Mouse (Mus musculus): ENCODE measurements around the gene Disc1.

The Disc1 gene

DNA sequence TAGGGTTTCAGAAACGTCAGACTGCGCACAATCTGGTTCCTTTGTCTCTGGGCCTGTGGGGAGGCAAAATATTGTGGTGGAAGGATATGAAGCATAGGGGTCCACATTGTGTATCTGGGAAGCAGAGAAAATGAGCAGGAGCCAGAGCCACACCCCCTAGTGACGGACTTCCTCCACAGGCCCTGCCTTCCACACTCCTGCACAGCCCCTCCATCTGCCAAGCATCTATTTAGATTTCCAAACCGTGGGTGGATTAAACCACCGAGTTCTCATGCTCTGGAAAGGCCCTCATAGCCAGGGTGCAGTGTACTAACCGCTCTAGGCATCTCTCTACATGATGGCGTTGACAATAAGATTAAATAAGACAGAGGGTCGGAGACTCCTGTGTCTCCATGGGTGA, 124.0 kb downstream of the Disc1 start:
- DNase-seq (ENCODE audit: low read depth, low spot score): no peak

DNA sequence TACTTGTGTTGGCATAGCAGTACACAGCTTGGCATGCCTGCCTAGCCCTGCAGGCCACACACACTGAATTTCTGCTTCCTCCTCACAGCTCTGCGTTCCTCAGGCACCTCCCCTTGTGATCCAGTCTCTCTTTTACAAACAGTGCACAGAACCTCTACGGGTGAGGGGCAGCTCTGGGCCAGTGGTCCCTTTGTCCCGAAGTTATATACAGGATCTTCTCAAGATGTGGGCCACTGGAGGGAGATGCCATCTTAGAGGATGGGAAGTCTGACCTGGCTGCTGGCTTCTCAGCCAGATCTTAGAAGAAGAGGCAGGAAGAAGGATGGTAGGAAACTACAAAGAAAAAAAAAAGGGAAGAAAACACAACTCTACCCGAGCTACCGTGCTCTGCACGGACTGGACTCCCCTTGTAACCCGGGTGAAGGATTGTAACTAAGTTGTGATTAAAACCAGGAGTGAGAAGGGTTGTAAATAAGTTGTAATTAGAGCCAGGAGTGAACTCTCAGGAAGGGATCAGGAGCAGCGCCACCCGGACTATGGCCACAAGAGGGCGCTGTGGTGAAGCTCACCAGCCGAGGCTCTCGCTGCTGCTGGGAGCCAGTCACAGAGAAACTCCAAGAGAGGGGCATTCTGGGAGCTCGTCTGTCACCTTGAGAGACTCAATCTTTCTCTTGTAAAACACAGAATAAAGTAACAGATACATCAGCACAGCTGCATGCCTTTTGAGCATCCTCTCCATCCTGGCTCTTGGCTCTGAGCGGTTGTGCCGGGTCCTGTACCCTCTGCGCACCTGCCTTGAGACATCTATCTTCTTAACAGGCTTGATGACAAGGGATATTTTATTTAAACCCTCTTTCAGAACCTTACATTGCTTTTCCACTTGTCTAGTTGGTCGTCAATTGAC, 129.8 kb downstream of the Disc1 start:
- DNase-seq (ENCODE audit: low read depth, low spot score): peak; percentile 85

DNA sequence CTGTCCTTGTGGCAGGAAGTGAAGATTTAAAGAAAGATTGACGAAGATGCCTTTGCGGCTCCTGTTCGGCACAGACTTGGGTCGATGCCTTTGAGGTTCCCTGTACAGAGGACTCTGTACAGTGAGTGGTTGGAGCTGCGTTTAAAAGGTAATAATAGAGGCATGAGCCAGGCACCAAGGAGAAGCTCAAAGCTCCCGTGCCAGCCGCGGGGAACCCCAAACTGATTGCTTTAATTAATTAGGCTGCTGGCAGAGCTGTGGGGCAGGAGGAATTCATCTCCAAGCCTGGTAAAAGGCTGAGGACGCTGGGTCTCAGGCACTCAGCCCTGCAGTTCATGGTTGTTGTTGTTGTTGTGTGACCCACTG, 130.4 kb downstream of the Disc1 start:
- DNase-seq (ENCODE audit: low read depth, low spot score): no peak

DNA sequence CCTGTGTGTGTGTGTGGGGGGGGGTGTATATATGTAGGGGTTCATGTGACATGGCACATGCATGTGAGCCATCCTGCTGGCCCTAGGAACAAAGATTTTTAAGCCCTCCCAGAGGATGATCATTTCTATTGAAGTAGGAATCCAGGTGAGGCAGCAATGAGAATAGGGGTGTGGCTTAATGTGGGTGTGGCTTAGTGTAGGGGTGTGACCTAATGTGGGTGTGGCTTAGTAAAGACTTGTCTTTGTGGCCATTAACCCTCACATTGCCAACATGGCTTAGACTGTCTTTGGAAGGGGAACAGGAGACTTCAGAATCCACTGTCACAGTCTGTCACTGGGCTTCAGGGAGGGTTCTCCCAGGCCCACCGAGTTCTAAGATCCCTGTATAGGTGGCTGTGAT, 130.9 kb downstream of the Disc1 start:
- peak; percentile 39 for DNase-seq (ENCODE audit: low read depth, low spot score)

DNA sequence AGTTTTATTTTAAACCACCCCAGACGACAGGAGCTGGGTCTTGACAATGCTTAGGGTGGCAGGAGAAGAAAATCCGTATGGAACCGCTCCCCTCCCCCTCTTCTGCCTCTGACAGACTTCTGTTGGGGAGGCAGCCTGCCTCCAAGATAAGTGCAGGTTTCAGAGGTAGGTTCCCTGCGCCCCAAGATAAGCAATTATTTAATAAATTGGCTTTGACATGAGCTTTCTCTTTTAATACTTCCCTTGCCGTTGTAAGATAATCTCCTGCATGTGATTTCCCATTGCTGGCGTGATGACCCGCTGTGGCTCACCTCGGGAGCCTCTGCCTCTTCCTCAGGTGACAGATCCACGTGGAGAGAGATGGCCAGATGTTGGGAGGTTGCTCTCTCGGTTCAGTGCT, 133.0 kb downstream of the Disc1 start:
- no peak for DNase-seq (ENCODE audit: low read depth, low spot score)

DNA sequence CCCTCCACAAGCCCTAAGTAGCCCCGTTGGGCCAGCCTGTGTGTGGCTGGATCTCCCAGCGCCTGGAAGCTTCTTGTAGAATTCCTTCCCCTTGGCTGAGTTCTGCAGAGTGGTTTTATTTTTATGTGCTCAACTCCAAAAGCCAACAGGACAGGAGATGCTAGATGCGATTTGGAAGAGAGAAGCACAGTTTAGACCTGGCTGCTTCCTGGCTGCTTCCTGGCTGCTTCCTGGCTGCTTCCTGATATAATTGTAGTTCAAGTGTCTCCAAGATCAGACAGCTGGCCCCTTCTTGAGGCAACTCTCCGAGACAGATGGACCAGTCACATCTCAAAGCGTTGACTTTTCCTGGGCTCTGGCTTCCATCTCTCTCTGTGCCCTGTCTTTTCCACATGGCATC, 139.7 kb downstream of the Disc1 start:
- DNase-seq (ENCODE audit: low read depth, low spot score): no peak

DNA sequence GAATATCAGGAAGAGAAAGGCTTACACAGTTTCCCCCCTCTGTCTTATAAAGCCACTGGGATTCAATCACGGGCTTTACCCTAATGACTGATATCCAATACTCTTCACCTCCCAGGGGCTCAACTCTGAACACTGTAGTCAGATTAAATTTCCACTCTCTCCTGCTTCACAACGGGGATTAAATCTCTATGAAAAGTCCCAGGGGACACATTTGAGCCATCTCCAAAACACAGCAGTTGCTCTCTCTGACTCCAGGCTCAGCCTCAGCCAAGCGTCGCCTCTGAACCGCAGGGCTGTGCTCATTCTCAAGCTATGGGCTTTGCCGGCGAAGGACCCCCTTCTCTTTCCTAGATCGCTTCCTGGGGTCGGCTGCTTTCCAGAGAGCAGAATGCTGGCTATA, 141.1 kb downstream of the Disc1 start:
- DNase-seq (ENCODE audit: low read depth, low spot score): no peak

DNA sequence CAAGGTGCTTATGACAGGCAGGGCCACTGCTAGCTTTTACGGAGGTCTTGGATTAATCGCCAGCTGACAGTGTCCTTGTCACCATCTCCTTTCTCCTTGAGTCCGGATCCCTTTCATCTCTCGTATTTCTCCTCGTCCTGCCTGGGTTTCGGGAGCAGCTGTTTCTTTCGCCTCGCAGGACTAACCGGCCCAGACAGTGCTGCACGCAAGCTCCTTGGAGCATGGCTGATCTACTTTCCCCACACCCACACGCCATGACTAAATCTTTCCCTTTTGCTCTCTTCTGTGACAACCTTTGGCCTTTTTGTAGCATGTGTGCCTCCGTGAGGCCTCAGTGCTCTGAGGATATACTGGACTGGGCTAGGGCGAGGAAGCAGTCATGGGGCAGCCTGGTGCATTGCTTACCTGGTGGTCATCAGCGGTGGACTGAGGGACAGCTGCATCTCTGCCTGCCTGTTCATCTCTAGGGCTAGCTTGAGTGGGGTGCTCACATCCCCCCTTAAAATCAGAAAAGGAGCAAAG, 142.6 kb downstream of the Disc1 start:
- DNase-seq (ENCODE audit: low read depth, low spot score): no peak

DNA sequence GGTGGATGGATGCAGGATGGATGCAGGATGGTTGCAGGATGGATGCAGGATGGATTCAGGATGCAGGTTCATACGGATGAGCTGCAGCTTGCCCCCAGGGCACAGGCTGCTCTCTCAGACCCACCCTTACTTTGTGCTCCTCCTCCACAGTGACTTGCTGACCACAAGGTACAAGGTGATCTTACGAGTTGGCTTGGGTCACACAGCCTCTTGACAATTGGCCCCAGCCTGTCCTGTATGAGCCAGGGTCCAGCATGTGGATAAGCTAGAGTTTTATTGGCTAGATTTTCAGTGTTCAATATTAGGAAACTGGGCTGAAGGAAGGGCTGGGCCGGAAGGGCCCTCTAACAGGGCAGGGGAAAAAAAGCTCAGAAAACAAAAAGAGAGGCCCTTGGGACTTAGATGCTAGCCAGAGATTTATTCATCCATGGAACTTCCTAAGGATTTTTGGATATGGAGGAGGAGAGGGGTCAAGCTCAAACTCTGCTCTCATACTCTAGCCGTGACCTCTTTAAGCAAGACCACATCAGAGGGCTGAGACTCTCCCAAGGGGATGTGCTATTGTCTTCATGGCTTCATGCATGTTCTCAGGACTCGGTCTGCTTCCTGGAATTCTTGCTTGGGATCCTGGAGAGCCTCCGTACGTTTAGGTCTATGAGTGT, 143.5 kb downstream of the Disc1 start:
- no peak for DNase-seq (ENCODE audit: low read depth, low spot score)

DNA sequence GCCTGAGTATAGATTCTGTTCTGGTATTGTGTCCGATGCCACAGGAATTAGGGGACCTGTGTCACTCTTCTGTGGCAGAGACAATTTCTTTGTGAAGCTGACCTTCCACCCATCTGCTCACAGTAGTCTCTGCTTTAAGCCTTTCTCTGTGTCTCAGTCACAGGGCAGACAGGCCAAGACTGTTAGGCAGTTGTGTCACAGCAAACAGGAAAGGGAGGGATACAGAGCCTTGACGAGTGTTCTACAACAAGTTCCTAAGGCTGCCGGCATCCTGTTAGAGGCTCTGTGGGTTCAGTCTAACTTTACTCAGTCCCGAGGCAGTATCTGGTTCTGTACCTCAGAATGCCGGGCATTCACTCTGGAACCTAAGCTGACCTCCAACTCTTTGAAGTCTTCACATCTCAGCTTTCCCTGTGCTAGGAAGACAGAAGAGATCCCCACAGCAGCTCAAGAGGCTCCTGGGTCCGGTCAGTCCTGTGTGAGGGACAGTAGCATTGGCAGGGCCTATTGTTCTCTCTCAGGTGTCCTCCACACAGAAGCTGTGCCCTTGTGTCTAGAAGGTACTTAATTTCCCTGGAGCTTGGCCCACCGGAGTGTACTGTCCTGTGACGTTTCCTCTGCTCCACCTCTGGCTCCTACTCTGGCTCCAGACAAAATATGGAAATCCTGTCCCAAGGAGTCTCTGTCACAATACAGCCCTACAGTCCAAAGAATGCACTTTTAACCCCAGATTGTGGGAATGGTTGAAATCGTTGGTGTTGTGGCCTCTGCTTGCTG, 144.6 kb downstream of the Disc1 start:
- DNase-seq (ENCODE audit: low read depth, low spot score): no peak

DNA sequence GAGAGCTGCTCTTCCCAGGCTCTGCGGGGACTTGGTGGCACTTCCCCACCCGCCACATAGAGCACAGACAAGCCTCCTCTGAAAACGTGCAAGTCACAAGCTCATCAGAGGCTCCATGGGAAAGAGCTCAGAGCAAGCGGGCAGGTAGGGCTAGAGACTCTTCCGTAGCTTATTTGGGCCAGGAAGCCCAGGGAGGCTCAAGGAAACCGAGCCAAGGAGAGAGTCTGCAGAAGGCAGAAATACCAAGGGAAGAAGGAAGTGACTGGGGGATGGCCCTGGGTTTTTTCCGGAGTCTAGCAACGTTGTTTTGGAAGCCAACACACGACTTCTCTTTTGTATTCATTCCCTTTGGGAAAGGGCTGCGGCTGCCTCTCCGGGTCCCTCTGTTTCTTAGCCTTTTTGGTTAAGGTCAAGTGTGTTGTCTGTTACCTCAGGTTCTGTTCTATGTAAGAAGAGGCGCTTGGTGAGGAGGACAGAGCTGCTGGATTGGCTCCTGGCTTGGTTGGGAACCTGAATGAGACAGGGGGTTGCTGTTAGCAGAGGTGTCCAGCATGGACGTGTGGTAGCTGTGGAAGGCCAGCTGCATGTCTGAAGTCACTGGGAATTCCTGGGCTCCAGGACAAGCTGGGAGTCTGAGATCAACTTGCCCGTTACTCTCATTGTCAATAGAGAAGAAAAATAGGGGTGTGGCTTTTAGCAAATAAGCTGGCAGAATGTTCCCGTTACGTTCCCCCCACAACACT, 145.4 kb downstream of the Disc1 start:
- DNase-seq (ENCODE audit: low read depth, low spot score): no peak

DNA sequence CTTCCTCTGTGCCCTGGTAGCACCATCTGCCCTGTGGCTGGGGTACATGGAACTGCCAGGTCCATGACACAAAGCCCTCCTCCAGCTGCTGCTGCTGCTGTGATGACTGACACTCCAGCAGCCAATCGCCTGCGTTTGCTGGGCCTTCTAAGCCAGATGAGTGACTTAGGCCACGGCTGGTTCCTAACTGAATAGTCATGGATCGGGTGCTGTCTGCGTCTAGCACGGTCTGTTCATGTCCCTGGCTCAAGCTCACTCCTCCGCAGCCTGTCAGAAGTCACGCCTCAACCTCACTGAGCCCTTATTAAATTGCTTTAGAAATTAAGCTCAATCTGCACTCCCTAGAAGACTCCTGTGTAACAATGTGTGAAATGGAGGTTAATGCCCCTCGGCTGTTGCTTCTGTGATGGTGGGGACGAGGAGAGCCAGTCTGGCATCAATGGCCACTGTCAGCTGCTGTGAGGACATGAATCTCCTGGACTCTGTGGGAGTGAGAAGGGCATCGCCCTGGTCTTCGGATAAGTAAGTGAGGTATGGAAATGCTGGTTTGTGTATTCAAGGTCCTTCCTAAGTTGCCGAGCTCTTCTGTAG, 146.4 kb downstream of the Disc1 start:
- no peak for DNase-seq (ENCODE audit: low read depth, low spot score)

DNA sequence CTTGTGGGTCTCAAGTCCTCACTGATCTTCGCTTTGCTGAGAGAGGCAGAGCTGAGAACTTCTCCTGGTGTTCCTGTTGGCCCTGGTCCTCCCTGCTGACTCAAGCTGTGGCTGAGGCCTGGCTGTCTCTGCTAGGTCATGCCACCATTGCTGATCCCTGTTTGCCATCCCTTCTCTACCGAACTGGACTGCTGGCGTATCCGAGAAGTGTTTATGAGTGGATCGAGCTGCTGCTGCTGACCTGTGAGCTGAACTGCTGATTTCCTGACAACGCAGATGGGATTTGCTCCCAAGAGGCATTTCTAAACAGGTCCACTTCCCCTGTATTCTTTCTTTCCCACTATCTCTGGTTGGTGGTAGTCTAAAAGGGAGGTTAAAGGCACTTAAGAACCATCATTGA, 147.7 kb downstream of the Disc1 start:
- DNase-seq (ENCODE audit: low read depth, low spot score): no peak

DNA sequence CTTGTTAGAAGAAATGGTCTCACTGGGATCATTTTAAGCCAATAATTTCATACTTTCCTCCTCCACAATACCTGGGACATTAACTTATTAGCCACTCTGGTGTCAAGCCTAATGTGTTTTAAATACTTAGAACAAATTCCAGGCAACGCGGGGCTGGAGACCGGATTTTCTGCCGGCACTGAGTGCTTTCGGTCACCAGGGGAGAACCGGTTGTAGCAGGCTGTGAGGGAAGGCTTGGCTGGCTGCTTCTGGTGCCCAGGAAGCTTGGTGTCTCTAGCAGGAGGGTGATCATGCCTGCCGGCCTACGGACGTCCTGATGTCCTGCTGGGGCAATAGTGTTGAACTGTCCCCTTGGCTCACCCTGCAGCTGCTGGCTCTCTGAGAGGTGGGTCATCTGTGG, 149.0 kb downstream of the Disc1 start:
- DNase-seq (ENCODE audit: low read depth, low spot score): no peak

DNA sequence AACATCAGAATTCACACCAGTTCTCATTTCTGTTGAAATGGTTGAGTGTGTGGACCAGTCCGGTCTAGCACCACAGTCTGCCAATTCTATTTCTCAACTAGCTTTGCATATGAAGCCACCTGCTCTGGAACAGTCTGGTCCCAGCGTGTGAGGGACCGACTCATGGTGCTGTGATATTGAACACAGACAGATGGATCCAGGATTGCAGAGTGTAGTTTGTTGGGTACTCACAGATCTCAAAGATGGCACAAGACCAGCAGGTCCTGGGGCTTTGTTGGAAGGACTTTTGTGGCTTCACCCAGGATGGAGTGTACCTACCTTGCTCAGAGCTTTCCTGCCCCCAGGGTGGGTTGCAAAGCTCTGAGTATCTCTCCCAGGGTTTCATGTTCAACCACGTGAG, 151.6 kb downstream of the Disc1 start:
- DNase-seq (ENCODE audit: low read depth, low spot score): no peak

DNA sequence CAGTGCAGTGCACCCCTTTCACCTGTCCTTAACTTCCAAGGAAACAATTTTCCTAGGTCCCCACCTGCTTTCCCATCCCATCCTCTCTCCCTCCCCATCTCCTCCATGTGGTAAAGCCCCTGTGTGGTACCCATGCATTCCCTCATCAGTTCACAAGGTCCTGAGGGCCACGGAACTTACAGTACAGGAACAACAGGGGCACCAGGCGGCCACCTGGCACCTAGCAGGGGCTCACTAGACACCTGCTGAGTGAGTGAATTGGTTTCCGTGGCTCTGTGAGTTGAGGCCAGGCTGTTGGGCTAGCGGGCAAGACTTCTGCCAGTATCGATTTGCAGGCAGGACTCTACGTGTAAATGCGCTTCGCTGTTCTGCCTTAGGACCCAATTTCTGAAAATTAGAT, 152.4 kb downstream of the Disc1 start:
- DNase-seq (ENCODE audit: low read depth, low spot score): no peak

DNA sequence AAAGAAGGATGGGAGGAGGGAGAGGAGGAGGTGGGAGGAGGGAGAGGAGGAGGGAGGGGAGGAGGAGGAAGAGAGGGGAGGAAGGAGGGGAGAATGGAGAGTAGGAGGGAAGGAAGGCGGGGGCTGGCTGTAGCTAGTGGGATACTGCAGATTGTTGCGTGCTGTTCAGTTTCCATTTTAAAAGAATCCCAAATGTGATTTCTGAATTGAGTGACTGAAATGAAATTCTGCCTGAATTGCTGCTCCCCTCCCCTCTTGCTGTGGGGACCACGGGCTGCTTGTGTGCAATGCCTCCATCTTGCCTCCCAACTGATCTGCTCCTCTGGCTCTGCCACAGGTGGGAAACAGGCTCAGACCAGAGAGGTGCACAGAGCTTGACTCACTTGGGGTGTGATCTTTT, 153.0 kb downstream of the Disc1 start:
- DNase-seq (ENCODE audit: low read depth, low spot score): no peak

DNA sequence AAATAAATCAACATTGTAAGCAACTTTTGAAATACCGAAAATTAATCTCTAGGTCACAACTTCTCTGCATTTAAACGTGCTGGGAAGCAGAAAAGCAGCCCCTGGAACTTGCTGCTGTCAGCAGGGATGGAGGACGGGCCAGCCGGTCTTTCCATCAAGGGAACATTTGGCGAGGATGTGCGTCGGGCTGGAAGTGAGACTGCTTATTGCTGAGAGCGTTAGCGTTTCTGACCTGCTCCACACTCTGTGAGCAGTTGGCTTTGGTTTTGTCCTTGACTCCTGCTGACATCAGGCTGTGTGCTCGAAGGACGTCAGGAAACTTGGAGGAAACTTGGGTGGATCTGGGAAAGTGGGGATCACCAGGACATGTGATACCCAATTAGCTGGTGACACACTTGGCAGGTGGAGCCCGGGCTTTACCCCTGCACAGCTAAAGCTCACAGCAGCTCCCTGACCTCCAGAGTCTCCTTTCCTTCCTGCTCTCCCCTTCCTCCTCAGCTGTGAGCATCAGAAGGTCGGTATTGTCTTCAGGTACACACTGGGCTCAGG, 158.7 kb downstream of the Disc1 start:
- no peak for DNase-seq (ENCODE audit: low read depth, low spot score)

DNA sequence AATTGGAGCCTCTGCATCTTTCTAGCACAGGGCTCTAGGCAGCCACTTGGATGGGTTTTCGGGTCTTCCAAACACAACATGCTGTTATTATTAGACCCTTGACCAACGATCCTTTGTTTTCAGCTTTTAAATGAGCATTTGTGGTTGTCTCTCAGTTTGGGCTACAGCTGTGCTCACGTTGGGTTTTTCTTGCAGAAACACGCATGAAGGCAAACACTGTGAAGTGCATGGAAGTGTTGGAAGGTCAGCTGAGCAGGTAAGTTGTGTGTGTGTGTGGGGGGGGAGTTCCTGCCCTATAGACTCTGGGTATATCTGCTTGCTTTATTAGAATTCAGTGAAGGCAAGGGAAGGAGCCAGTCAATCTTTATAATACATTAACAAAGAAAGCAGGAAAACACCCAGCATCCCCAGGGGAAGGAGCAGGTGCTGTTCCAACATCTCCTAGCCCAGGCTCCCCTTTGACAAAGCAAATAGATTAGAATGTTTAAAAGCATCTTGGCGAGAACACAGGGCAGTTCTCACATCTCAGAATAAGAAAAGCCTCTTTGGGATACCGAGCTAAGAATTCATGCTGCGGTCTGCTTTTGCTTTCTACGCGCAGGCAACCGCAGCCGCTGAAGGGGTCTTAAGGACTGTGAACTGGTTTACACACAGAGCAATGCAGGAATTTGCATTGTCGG, 164.0 kb downstream of the Disc1 start:
- no peak for DNase-seq (ENCODE audit: low read depth, low spot score)

DNA sequence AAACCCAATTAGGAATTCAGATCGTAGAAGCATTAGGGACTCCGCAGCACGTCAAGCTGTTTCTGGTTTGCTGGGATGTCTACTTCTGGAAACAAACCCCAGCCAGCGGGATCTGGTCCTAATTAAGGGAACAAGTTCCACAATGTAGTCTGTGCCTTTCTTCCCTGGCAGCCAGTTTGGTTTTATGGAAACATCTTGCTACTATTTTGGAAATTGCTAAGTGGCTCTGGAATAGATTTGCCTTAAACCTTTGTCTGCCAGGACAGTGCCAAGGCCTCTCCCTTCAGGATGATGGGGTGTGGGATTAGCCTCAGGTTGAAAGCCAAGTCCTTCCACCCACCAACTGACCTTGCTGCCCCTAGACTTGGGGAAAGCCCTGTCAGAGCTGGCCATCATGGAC, 164.7 kb downstream of the Disc1 start:
- DNase-seq (ENCODE audit: low read depth, low spot score): no peak

Data from CD4-positive, CD25-positive, alpha-beta regulatory T cell, adult 2 months (primary cell).